Mouse (Mus musculus): Measurements from ENCODE around the gene Slc29a1.

- no peak for TF ChIP-seq CTCF (IDR thresholded peaks at IDR 0.05; ENCODE audit: low read depth, low read length)
- no peak for TF ChIP-seq EP300 (IDR thresholded peaks at IDR 0.05; ENCODE audit: insufficient read depth, low read depth, low read length)
These were observed 54.5 kb downstream of the Slc29a1 start for GRCm38 (mm10) chr17:45544873-45545277.

Measured in ES-Bruce4 (cell line).